Mouse (Mus musculus) Muller cell, postnatal 12 days (primary cell): ENCODE measurements around the gene Etl4.
A peak's percentile ranks its signal among the peaks of the same experiment; 100 is the strongest.

Experiments
- DNase-seq: peaks from one replicate; pipeline ENCODE4 v3.0.0-alpha.2; 2015; ENCODE audit errors: inconsistent ontology term

Etl4 gene

DNA sequence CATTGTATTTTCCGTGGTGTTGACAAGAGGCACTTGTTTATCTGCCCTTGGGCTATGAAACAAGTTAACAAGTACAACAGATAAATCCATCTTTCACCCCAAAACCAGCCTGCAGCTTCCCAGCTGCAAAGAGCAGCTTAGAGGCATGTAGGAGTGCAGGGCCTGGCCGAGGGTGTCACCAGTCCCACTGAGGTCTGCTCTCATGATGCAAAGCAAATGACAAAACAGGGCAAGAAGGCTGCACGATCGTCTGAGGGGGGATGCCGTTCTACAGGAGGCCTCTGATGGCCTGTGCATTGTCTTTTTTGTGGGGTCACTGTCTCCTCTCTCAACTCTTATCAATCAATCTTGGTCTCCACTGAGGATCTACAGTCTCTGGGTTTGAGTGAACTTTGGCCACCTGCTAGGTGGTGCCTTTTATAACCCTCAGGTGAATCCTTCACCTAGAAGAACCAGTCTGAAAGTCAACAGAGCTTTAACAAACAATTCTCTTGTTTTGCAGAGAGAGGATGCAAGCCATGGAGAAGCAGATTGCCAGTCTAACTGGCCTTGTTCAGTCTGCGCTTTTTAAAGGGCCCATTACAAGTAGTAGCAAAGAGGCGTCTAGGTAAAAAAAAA, 849.6 kb downstream of the Etl4 start:
- DNase-seq = no peak

GRCm38 (mm10) chr2:20761320-20761719, 851.7 kb downstream of the Etl4 start:
- DNase-seq = no peak

GRCm38 (mm10) chr2:20761751-20762150, 852.2 kb downstream of the Etl4 start:
- no peak for DNase-seq

GRCm38 (mm10) chr2:20763511-20764212, 854.1 kb downstream of the Etl4 start:
- peak; percentile 84 for DNase-seq

DNA sequence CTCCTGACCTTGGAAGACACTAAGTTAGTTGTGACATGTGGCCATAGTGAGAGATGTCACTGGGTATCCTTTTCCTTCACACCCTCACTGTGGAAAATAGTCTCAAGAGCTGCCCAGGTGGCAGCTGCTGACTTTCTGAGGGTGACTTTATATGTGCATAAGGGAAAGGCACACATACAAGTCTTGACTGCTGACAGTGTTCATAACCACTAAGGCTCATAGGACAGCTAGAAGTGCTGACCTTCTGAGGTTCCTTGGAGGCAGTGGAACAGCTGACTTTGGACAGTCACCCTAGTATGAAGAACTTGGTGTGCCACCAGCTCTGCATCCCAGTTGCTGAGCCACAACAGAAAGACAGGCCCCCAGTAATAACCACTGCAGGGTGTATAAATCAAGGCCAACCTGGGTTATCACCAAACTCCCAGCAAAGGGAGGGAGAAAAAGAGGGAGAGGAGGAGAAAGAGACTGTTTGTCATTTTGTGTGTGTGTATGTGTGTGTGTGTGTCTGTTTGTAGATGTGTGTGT, 855.0 kb downstream of the Etl4 start:
- no peak for DNase-seq

- DNase-seq = no peak
These were observed 859.1 kb downstream of the Etl4 start for GRCm38 (mm10) chr2:20768681-20769080.

- DNase-seq = no peak
These were observed 860.6 kb downstream of the Etl4 start for GRCm38 (mm10) chr2:20770171-20770570.

GRCm38 (mm10) chr2:20774462-20774861, 864.9 kb downstream of the Etl4 start:
- no peak for DNase-seq

DNA sequence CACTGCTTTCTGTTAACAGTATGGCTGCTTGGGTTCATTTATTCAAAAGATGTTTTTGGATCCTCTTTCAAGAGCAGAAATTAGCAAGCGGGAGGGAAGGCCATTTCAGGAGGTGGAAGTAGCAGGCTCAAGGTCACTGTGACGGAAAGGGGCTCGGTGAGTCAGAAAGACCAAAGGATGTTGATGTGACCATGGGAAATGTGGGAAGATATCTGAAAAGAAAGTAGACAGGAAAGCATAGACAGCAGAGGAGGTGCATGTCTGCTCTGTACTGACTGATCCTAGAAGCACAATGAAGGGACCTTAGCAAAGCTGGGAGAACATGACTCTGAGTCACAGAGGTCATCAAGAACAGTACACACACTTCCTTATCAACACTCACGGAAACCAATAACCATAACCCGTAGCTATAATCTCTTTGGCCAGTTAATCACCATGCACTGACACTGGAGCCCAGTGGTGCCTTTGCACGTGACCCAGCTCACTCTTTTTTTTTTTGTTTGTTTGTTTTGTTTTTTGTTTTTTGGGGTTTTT, 866.7 kb downstream of the Etl4 start:
- no peak for DNase-seq

GRCm38 (mm10) chr2:20777931-20778330, 868.4 kb downstream of the Etl4 start:
- peak; percentile 85 for DNase-seq

GRCm38 (mm10) chr2:20779484-20780381, 870.2 kb downstream of the Etl4 start:
- peak; percentile 17 for DNase-seq

DNA sequence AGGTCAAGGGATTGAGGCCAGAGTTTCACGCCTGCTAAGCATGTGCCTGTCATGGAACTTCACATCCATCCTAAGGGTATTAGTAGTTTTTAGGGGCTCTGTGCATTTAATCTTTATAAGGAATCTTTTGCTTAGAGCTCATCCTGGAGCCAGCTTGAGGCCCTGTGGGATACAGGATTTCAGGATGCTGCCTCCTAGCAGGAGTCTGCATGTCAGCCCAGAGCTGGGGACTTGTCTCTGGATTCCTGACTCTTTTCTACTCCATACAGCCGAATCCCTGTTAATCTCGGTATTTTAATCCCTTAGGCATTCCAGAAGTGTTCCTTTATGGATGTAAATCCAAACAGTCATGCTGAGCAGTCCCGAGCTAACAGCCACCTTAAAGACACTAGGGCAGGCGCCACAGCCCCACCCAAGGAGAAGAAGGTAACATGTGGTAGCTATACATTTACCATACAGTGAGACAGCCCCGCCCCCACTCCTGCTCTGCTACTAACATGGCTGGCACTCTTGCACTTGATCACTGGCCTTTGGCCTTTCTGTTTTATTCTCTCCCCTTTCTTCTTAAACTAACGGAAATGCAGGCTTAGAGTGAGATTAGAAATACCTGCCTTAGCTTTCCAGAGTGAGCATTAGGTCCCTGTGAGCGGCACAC, 891.8 kb downstream of the Etl4 start:
- no peak for DNase-seq

GRCm38 (mm10) chr2:20811506-20811905, 901.9 kb downstream of the Etl4 start:
- DNase-seq = peak; percentile 74

DNA sequence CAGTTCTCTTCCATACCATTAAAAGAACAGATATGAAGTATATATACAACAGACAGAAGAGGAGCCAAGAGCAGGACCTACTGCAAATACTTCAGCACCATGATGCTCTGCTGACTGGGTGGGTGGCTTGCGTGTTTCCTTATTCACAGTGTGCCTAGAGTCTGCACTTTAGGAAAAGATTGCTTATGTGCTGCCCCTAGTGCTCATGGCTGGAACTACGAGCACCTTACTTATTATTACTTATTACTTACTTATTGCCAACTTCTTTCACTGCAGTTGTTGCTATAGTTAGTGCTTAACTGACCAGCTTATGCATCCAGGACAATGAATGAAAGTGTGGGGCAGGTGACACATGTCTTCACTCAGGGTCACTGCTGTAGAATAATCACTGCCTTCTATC, 904.4 kb downstream of the Etl4 start:
- no peak for DNase-seq

DNA sequence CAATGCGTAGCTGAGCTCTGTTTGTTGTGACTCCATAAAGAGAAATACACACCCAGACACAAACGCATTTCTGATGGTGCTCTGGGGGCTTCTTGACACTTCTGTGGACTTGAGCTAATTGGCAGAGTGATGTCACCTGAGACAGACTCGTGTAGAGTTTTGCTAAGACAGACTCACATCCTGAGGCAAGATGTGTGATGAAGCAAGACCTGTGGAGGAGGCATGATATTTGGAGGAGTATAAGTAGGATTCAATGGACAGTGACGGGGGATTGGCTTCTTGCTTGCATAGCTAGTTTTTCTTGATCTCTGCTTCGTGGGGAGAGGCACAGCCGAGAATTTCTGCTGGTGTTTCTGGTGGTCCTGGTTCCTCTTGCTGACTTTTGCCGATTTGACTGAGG, 908.6 kb downstream of the Etl4 start:
- DNase-seq = no peak

GRCm38 (mm10) chr2:20826258-20826657, 916.7 kb downstream of the Etl4 start:
- DNase-seq = no peak

- no peak for DNase-seq
These were observed 921.3 kb downstream of the Etl4 start for GRCm38 (mm10) chr2:20830882-20831281.

- no peak for DNase-seq
These were observed 922.2 kb downstream of the Etl4 start for GRCm38 (mm10) chr2:20831608-20832406.

- peak; percentile 7 for DNase-seq
These were observed 939.8 kb downstream of the Etl4 start for GRCm38 (mm10) chr2:20849346-20849745.
